Mouse (Mus musculus) liver, embryonic 14.5 days (tissue): ENCODE results near the gene Tmem120b.

Experiments used
- CTCF ChIP-seq: IDR thresholded peaks from 2 replicates; pipeline ENCODE4 v1.5.1; 2016; ENCODE audit warnings: antibody characterized with exemption, low read depth, control low read depth
- EP300 ChIP-seq: IDR thresholded peaks from 2 replicates; pipeline ENCODE4 v1.6.1; 2016; ENCODE audit warnings: antibody characterized with exemption, low read depth

DNA sequence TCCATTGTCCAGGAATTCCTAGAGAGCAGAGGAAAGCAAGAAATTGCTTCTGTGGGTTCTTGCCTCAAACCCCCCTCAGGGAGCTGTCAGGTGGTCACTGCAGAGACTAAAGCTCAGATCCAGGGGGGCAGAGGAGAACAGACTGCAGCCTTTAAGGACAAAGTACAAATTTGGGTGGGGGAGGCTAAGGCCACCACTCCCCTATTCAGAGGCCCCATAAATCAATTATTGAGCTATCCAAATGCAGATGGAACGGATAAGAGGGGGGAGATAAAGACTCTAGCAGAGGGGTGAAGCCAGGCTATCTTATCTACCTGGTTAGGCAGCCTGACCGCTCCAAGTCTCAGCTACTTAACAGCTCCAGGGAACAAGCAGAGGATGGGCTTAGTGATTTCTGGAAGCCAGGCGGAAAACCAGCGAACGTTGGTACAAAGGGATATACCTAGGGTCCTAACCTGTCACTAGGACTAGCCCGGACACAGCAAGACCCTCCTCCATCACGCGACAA lies 66.7 kb downstream of the Tmem120b start:
- TF ChIP-seq CTCF (no peak), EP300 (no peak)
